Mouse (Mus musculus) spleen, adult 2 months (tissue): ENCODE results near the gene Gbf1.

ENCODE experiments used
- CTCF ChIP-seq: fragments of 200-500 bp; IDR thresholded peaks from 2 replicates; pipeline ENCODE4 v1.5.1; 2011; ENCODE audit warnings: mild to moderate bottlenecking, inconsistent platforms; ENCODE audit not compliant: insufficient read depth, insufficient read length, insufficient replicate concordance; ENCODE audit errors: extremely low read depth
- POLR2A ChIP-seq: fragments of 200-500 bp; IDR thresholded peaks from 2 replicates; pipeline ENCODE4 v1.6.1; 2011; ENCODE audit warnings: low read depth, low read length, inconsistent platforms

GRCm38 (mm10) chr19:46290535-46291105 is 138.3 kb downstream of the Gbf1 start:
- TF ChIP-seq POLR2A = no peak
- TF ChIP-seq CTCF = no peak
